Mouse (Mus musculus) thymus, adult 2 months (tissue): Measurements from ENCODE around the gene Ube2d2b.

Source experiments
- CTCF ChIP-seq: fragments of 200-500 bp; IDR thresholded peaks from 2 replicates; pipeline ENCODE4 v1.5.1; 2012; ENCODE audit warnings: mild to moderate bottlenecking, control low read depth, low read length, moderate library complexity, borderline replicate concordance; ENCODE audit not compliant: control insufficient read depth, poor library complexity, insufficient read depth; ENCODE audit errors: extremely low read depth
- POLR2A ChIP-seq: fragments of 200-500 bp; IDR thresholded peaks from 2 replicates; pipeline ENCODE4 v1.6.1; 2012; ENCODE audit warnings: mild to moderate bottlenecking, low read length, control low read depth, moderate library complexity; ENCODE audit not compliant: control insufficient read depth, poor library complexity, insufficient read depth; ENCODE audit errors: extremely low read depth

- TF ChIP-seq CTCF (no peak), POLR2A (no peak)
These were observed 17.9 kb downstream of the Ube2d2b start for GRCm38 (mm10) chr5:107847817-107848216.
